Mouse (Mus musculus) CH12.LX (cell line): Measurements from ENCODE around the gene Fam166a.

Experiments
- CTCF ChIP-seq, 2 experiments: IDR thresholded peaks in 1 of 2; conservative IDR thresholded peaks in 1 of 2; 2 replicates each; pipeline ENCODE4 v1.5.1; 2011 to 2012; ENCODE audit warnings: low read depth in 2 of 2, low read length in 2 of 2, improper control_type of control experiment in 1 of 2, inconsistent platforms in 1 of 2, mild to moderate bottlenecking in 1 of 2, moderate library complexity in 1 of 2
- EP300 ChIP-seq: IDR thresholded peaks from 2 replicates; pipeline ENCODE4 v1.6.1; 2011; ENCODE audit warnings: low read length, improper control_type of control experiment
- ETS1 ChIP-seq: conservative IDR thresholded peaks from 2 replicates; pipeline ENCODE4 v1.6.1; 2012; ENCODE audit warnings: low read depth, mild to moderate bottlenecking, inconsistent platforms, low read length, improper control_type of control experiment, moderate library complexity
- HCFC1 ChIP-seq: IDR thresholded peaks from 2 replicates; pipeline ENCODE4 v1.6.1; 2012; ENCODE audit warnings: low read depth, mild to moderate bottlenecking, inconsistent platforms, low read length, improper control_type of control experiment
- JUN ChIP-seq: IDR thresholded peaks from 2 replicates; pipeline ENCODE4 v1.6.1; 2011; ENCODE audit warnings: low read depth, mild to moderate bottlenecking, low read length, improper control_type of control experiment, moderate library complexity; ENCODE audit not compliant: insufficient read depth
- MAFK ChIP-seq: IDR thresholded peaks from 2 replicates; pipeline ENCODE4 v1.6.1; 2011; ENCODE audit warnings: low read length, improper control_type of control experiment; ENCODE audit not compliant: insufficient replicate concordance
- PAX5 ChIP-seq: IDR thresholded peaks from 2 replicates; pipeline ENCODE4 v1.6.1; 2012; ENCODE audit warnings: low read length, inconsistent platforms, mixed read lengths
- POLR2A ChIP-seq: IDR thresholded peaks from 2 replicates; pipeline ENCODE4 v1.6.1; 2011; ENCODE audit warnings: low read depth, mild to moderate bottlenecking, improper control_type of control experiment, low read length
- POLR2AphosphoS2 ChIP-seq: IDR thresholded peaks from 2 replicates; pipeline ENCODE4 v1.6.1; 2011; ENCODE audit warnings: low read depth, low read length, improper control_type of control experiment
- RCOR1 ChIP-seq: conservative IDR thresholded peaks from 2 replicates; pipeline ENCODE4 v1.6.1; 2012; ENCODE audit warnings: low read depth, mild to moderate bottlenecking, inconsistent platforms, low read length, improper control_type of control experiment
- UBTF ChIP-seq: IDR thresholded peaks from 2 replicates; pipeline ENCODE4 v1.6.1; 2012; ENCODE audit warnings: low read depth, mild to moderate bottlenecking, inconsistent platforms, low read length, improper control_type of control experiment, moderate library complexity
- ZNF384 ChIP-seq: IDR thresholded peaks from 2 replicates; pipeline ENCODE4 v1.6.1; 2012; ENCODE audit warnings: low read depth, low read length, improper control_type of control experiment, inconsistent platforms

DNA sequence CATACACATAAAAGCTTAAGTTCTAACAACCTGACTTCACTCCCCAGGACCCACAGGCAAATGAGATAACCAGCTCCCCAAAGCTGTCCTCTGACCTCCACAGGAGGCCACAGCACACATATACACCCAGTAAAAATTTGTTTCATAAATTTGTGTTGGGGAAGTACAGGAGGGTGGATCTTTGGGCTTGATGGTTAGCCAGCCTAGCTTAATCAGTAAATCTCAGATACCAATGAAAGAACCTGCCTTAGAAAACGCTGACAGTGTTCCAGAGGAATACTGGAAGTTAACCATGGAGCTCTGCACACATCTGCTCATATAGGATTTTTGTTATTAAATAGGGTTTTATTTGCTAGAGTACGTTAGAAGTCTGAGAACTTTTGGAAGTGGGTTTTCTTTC lies 879 bp upstream of the Fam166a start:
- TF ChIP-seq CTCF (conservative IDR thresholded peaks at IDR 0.05 in 1 of 2, IDR thresholded peaks at IDR 0.05 in 1 of 2; ENCODE audit: low read depth in 2 of 2, low read length in 2 of 2) (no peak), UBTF (no peak), EP300 (no peak), POLR2AphosphoS2 (no peak), ZNF384 (no peak), JUN (no peak), PAX5 (no peak), POLR2A (no peak), ETS1 (no peak), MAFK (no peak), HCFC1 (no peak), RCOR1 (no peak)
